Mouse (Mus musculus) adipocyte (in vitro differentiated cells): ENCODE measurements around the gene Bend7.

Source experiments
- DNase-seq: peaks from one replicate; pipeline ENCODE4 v3.0.0-alpha.2; 2016; ENCODE audit warnings: low spot score

Gene Bend7

GRCm38 (mm10) chr2:4717769-4718661 lies at the start of gene Bend7:
Gene Bend7, plus strand, starts transcription at chr2:4717831.
- DNase-seq = no peak

DNA sequence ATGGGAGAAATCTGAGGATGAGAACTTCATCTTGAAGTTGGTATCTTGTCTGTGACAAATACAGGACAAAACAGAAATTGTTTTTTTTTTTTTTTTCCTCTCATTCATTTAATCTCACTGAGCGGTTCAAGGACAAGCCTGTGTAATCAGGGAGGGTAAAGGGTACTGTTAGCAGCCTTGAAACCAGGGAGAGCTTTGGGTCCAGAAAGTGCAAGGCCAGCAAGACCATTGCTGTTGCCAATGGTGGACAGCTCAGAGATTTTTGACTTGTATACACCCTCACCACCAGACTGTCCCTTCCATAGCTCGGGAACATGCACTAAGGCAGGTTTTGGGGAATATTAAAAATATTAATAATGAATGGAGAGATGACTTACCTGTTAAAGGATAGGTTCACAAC lies 49.0 kb upstream of the Bend7 start:
- no peak for DNase-seq

DNA sequence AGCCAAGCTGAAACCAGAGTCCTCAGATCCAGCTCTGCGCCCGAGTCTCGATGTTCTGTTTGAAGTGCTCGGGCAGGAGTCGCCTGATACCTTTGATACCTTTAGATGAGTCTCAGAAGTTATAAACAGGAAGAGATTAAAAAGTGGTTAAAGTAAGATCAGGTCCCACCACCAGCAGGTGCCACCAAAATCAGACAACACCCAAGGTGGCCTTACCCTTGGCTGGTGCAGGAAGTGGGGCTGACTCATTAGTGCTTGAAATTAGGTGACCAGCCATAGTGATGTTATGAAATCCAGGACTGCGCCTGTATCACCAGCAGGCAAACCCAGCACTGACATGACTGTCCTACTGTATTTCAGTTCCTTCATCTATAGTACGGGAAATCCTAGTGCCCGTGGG lies 47.9 kb upstream of the Bend7 start:
- peak; percentile 30 for DNase-seq

- no peak for DNase-seq
These were observed 46.0 kb upstream of the Bend7 start for GRCm38 (mm10) chr2:4671636-4672035.

GRCm38 (mm10) chr2:4679886-4680285 lies 37.7 kb upstream of the Bend7 start:
- no peak for DNase-seq

DNA sequence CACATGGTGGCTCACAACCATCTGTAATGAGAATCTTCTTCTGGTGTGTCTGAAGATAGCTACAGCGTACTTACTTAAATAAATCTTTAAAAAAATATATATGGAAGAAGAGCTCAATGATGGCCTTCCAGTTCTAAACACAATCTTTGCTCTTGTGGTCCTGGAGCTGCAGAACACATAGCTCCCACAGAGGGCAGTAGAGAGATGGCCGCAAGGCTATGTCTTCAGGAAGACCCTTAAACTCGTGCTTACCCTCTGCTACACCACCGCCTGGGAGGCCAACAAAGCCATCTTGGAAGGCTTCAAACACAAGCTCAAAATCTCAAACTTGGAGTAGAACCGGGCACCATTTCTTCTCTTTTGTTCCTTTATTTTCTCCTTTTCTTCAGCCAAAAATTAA lies 6.4 kb upstream of the Bend7 start:
- DNase-seq = no peak

DNA sequence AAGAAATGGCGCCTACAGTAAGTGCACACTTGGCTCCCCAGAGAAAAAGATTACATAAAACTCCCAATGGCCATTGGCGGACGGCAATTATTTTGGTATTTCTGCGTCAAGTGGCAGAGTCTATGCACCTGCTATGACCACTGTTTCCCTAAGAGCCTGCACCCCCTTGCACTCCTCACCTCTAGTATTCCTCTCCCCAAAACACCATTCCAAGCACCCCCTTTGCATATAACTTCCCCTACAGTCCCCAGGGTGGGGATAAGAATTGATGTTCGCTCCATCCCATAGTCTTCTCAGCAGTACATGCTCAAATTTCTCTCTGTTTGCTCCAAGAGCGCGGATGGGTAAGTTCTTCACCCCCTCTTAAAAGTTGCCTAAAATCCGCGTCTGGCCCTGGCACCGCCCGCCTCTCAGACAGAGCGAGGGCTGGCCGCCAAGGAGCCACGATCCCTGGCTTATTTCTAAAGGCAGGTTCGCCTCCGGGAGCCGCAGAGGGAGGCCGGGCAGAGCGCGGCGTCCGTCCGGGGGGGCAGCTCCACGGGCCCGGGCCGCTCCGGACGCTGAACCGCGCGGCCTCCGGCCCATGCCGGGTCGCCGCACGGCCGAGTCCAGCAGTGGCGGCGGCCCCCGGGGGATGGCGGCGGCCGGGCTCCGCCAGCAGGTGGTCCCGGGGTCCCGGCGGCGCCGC lies 406 bp upstream of the Bend7 start:
- no peak for DNase-seq

DNA sequence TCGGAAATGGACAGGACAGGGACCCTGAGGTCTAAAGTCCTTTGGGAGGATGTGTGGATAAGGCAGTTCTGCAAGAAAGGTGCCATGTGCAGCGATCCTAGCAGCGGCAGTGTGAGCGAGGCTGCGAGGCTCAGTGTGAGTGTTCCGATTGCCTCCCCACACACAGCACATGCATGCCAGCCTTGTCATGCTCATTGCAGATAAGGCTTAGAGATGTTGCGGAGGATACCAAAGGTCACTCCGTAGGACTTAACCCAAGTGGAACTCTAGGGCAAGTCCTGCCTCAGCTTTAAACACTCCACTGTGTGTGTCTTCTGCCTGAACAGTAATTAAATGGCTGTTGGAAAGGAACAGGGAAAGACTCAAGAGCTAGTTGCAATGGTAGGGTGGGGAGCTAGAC lies 5.5 kb downstream of the Bend7 start:
- no peak for DNase-seq

- no peak for DNase-seq
These were observed 12.5 kb downstream of the Bend7 start for GRCm38 (mm10) chr2:4730161-4730560.

DNA sequence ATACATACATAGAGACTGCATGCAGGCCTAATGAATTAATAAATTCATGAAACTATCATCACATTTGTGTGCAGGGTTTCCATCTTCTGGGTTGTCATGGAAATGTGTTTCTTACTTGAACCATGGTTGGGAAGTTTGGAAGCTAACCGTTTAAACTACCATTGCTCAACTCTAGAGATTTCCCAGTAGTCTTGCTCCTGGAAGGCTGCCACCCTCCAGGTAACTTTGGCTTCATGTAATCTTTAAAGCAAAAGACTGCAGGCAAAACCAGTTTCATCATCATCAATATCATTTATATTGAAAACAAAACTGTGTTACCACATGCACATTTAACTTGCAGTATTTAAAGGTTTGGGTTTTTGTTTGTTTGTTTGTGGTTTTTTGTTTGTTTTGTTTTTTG lies 16.3 kb downstream of the Bend7 start:
- no peak for DNase-seq

- DNase-seq = no peak
These were observed 18.6 kb downstream of the Bend7 start for GRCm38 (mm10) chr2:4736095-4736797.

DNA sequence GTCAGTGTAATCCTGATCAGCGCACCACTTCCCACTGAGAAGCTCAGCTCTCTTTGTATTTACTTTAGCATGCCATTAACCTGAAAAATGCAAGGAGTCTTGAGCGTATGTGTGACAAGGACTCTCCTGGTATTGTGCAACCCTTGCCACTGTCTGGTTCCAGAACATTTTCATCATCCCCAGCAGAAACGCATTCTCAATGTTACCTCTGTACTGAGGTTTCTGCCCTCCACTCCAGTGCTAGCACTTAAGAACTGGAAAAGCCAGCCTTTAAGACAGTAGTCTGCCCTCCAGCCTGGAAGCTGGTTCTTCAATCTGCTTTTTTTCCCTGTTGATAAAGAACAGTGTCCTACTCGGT lies 19.1 kb downstream of the Bend7 start:
- DNase-seq = no peak

- no peak for DNase-seq
These were observed 34.3 kb downstream of the Bend7 start for GRCm38 (mm10) chr2:4751918-4752317.

DNA sequence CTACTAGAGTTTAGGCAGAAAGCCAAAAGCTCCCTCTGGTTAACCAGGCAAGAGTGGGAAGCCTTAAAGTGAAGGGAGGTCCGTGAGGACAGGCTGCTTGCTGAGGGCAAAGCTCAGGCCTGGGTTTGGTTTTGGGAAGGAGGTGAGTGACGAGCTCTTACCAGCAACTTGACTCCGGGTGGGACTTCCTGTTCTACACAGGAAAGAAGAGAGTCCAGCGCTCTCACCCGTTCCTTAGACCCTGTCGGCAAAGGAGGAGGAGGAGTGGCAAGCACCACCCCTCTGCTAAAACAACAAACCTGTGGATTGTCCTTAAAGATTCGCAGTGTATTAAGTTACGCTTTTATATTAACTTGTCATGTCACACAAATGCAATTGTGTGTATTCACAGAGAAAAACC lies 38.1 kb downstream of the Bend7 start:
- no peak for DNase-seq

GRCm38 (mm10) chr2:4757218-4757617 lies 39.6 kb downstream of the Bend7 start:
- no peak for DNase-seq

DNA sequence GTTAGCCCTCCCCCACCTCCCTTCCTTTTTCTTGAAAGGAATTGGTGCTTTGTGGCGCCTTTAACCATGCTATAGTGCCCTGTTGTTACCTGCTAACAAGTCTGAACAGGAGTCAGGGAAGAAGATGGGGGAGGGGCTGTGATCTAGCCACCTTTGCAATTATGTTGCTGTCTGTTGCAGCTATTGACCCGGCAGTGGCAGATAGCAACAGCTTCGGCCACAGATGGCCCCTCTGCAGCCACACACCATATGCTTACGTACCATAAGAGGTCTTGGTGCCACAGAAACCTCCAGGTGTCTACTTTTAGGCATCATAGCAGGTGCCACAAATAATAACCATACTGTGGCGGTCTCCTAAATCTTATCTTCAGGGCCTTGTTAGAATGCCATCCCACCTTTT lies 43.1 kb downstream of the Bend7 start:
- DNase-seq = no peak

GRCm38 (mm10) chr2:4761906-4762305 lies 44.3 kb downstream of the Bend7 start:
- no peak for DNase-seq

- DNase-seq = no peak
These were observed 46.4 kb downstream of the Bend7 start for GRCm38 (mm10) chr2:4764071-4764470.

- DNase-seq = no peak
These were observed 52.7 kb downstream of the Bend7 start for GRCm38 (mm10) chr2:4770376-4770775.

GRCm38 (mm10) chr2:4773911-4774310 lies 56.3 kb downstream of the Bend7 start:
- no peak for DNase-seq

DNA sequence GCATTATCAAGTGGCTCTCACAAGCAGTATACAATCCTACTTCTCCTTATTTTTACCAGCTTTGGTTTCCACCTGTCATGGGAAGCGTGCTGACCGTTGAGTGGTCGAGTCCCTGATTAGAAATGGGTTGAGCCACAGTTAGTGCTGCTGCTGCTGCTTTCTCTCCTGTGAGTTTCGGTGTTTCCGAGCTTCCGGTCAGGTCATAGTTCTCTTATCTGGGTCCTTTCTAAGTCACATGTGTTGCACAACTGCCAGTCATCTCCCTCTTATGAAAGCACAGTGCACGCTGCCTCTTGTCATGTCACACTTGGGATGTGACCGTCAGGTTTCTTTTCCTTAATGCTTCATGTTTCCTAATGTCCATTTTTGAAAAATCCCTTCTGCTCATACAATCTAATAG lies 59.7 kb downstream of the Bend7 start:
- no peak for DNase-seq

GRCm38 (mm10) chr2:4781641-4782040 lies 64.0 kb downstream of the Bend7 start:
- no peak for DNase-seq

DNA sequence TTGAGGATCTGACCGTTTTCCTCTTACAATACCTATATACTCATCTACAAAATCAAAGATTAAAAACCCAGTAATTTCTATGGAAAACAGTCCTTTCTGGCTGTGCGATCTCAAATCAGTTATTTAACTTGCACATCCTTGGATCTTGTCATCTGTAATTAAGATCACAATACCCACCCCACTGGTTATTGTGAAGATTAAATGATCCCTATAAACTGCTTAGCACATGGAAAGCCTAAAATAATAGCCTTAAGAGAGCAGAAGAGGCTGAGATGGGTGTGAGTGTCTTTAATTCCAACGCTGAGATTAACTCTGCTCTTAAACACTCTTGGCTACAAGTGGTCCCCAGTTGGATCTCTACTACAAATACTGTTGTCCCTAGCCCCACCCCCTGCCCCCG lies 64.8 kb downstream of the Bend7 start:
- DNase-seq = no peak
